Mouse (Mus musculus) MEL (cell line): ENCODE measurements around the gene Atg16l1. TPM values are rescaled to one million over a fixed set of nuclear protein-coding genes. Genes with fewer than 3 reads are reported as not detected.

Source experiments
- DNase-seq: peaks from one replicate; pipeline ENCODE4 v3.0.0; 2011; ENCODE audit warnings: low read depth, low spot score
- H3K27ac ChIP-seq: 2 replicates; pipeline ENCODE4 v1.5.1; 2012; ENCODE audit warnings: low read depth, mild to moderate bottlenecking, control low read depth, low read length, moderate library complexity; ENCODE audit not compliant: control insufficient read depth
- H3K27me3 ChIP-seq, 2 experiments: fragments of 150-350 bp in 1 of 2; sonication (generic) in 1 of 2; 2 replicates each; pipeline ENCODE4 v1.6.1; 2012; ENCODE audit warnings: low read length in 2 of 2, mild to moderate bottlenecking in 2 of 2, improper control_type of control experiment in 1 of 2, moderate library complexity in 1 of 2; ENCODE audit not compliant: insufficient read depth in 2 of 2, control insufficient read depth in 1 of 2
- H3K36me3 ChIP-seq, 2 experiments: 2 replicates each; pipeline ENCODE4 v1.6.1; 2012 to 2014; ENCODE audit warnings: low read length in 2 of 2, improper control_type of control experiment in 1 of 2, inconsistent platforms in 1 of 2, mild to moderate bottlenecking in 1 of 2; ENCODE audit not compliant: insufficient read depth in 2 of 2, control insufficient read depth in 1 of 2
- H3K4me1 ChIP-seq, 2 experiments: fragments of 150-350 bp in 1 of 2; sonication (generic) in 1 of 2; 2 replicates each; pipeline ENCODE4 v1.6.1; 2012; ENCODE audit warnings: low read length in 2 of 2, improper control_type of control experiment in 1 of 2, mild to moderate bottlenecking in 1 of 2; ENCODE audit not compliant: insufficient read depth in 2 of 2, control insufficient read depth in 1 of 2
- H3K4me3 ChIP-seq, 2 experiments: fragments of 150-350 bp in 1 of 2; sonication (generic) in 1 of 2; 2 replicates each; pipeline ENCODE4 v1.5.1; 2012; ENCODE audit warnings: low read depth in 2 of 2, low read length in 2 of 2, mild to moderate bottlenecking in 2 of 2, moderate library complexity in 2 of 2, control low read depth in 1 of 2, improper control_type of control experiment in 1 of 2; ENCODE audit not compliant: control insufficient read depth in 1 of 2, insufficient read depth in 1 of 2
- H3K79me2 ChIP-seq: 2 replicates; pipeline ENCODE4 v1.6.1; 2012; ENCODE audit warnings: mild to moderate bottlenecking, low read length, moderate library complexity; ENCODE audit not compliant: control insufficient read depth, poor library complexity, insufficient read depth
- H3K9ac ChIP-seq: 2 replicates; pipeline ENCODE4 v1.6.1; 2012; ENCODE audit warnings: low read depth, mild to moderate bottlenecking, control low read depth, low read length, moderate library complexity; ENCODE audit not compliant: control insufficient read depth, poor library complexity, severe bottlenecking
- H3K9me3 ChIP-seq: fragments of 150-350 bp; sonication (generic); replicated peaks from 2 replicates; pipeline ENCODE4 v1.6.1; 2012; ENCODE audit warnings: mild to moderate bottlenecking, low read length, improper control_type of control experiment, moderate library complexity; ENCODE audit not compliant: insufficient read depth
- BHLHE40 ChIP-seq: IDR thresholded peaks from 2 replicates; pipeline ENCODE4 v1.6.1; 2012; ENCODE audit warnings: low read depth, mild to moderate bottlenecking, inconsistent platforms, low read length, improper control_type of control experiment, borderline replicate concordance
- CHD1 ChIP-seq: IDR thresholded peaks from 2 replicates; pipeline ENCODE4 v1.6.1; 2012; ENCODE audit warnings: low read depth, mild to moderate bottlenecking, inconsistent platforms, low read length, improper control_type of control experiment
- CHD2 ChIP-seq: IDR thresholded peaks from 2 replicates; pipeline ENCODE4 v1.6.1; 2011; ENCODE audit warnings: low read length, improper control_type of control experiment
- E2F4 ChIP-seq: IDR thresholded peaks from 2 replicates; pipeline ENCODE4 v1.6.1; 2011; ENCODE audit warnings: low read depth, low read length, improper control_type of control experiment, borderline replicate concordance
- ELF1 ChIP-seq: IDR thresholded peaks from 2 replicates; pipeline ENCODE4 v1.6.1; 2014; ENCODE audit warnings: low read depth, mild to moderate bottlenecking, inconsistent platforms, low read length, improper control_type of control experiment, moderate library complexity
- EP300 ChIP-seq, 2 experiments: IDR thresholded peaks; 2 replicates each; pipeline ENCODE4 v1.6.1; 2011; ENCODE audit warnings: improper control_type of control experiment in 2 of 2, low read length in 2 of 2, low read depth in 1 of 2, mild to moderate bottlenecking in 1 of 2
- ETS1 ChIP-seq: IDR thresholded peaks from 2 replicates; pipeline ENCODE4 v1.6.1; 2012; ENCODE audit warnings: low read depth, mild to moderate bottlenecking, inconsistent platforms, low read length, improper control_type of control experiment, moderate library complexity
- GABPA ChIP-seq: IDR thresholded peaks from 2 replicates; pipeline ENCODE4 v1.6.1; 2012; ENCODE audit warnings: low read depth, mild to moderate bottlenecking, inconsistent platforms, low read length, improper control_type of control experiment, moderate library complexity
- GATA1 ChIP-seq: IDR thresholded peaks from 2 replicates; pipeline ENCODE4 v1.6.1; 2011; ENCODE audit warnings: low read depth, low read length, improper control_type of control experiment
- JUND ChIP-seq: IDR thresholded peaks from 2 replicates; pipeline ENCODE4 v1.6.1; 2011; ENCODE audit warnings: low read depth, mild to moderate bottlenecking, improper control_type of control experiment, low read length
- MAFK ChIP-seq: IDR thresholded peaks from 2 replicates; pipeline ENCODE4 v1.6.1; 2011; ENCODE audit warnings: low read depth, mild to moderate bottlenecking, low read length, improper control_type of control experiment, borderline replicate concordance
- MAX ChIP-seq: IDR thresholded peaks from 2 replicates; pipeline ENCODE4 v1.6.1; 2011; ENCODE audit warnings: low read length, improper control_type of control experiment
- MEF2A ChIP-seq: IDR thresholded peaks from 2 replicates; pipeline ENCODE4 v1.6.1; 2014; ENCODE audit warnings: low read depth, mild to moderate bottlenecking, inconsistent platforms, low read length, improper control_type of control experiment; ENCODE audit not compliant: poor library complexity, insufficient replicate concordance, severe bottlenecking; ENCODE audit errors: extremely low read depth
- MYB ChIP-seq: IDR thresholded peaks from 2 replicates; pipeline ENCODE4 v1.6.1; 2011; ENCODE audit warnings: mild to moderate bottlenecking, low read depth, low read length, improper control_type of control experiment
- MYC ChIP-seq: IDR thresholded peaks from 2 replicates; pipeline ENCODE4 v1.6.1; 2011; ENCODE audit warnings: low read depth, mild to moderate bottlenecking, low read length, improper control_type of control experiment, moderate library complexity
- POLR2A ChIP-seq, 2 experiments: IDR thresholded peaks; 2 replicates each; pipeline ENCODE4 v1.6.1; 2011 to 2012; ENCODE audit warnings: low read length in 2 of 2, mild to moderate bottlenecking in 2 of 2, control low read depth in 1 of 2, improper control_type of control experiment in 1 of 2, low read depth in 1 of 2, moderate library complexity in 1 of 2; ENCODE audit not compliant: control insufficient read depth in 1 of 2, insufficient read depth in 1 of 2, poor library complexity in 1 of 2
- RAD21 ChIP-seq: IDR thresholded peaks from 2 replicates; pipeline ENCODE4 v1.6.1; 2011; ENCODE audit warnings: mild to moderate bottlenecking, low read depth, low read length, improper control_type of control experiment
- RCOR1 ChIP-seq: IDR thresholded peaks from 2 replicates; pipeline ENCODE4 v1.6.1; 2012; ENCODE audit warnings: low read depth, mild to moderate bottlenecking, inconsistent platforms, low read length, improper control_type of control experiment
- SMC3 ChIP-seq: IDR thresholded peaks from 2 replicates; pipeline ENCODE4 v1.6.1; 2011; ENCODE audit warnings: low read depth, low read length, improper control_type of control experiment
- TAL1 ChIP-seq: IDR thresholded peaks from 2 replicates; pipeline ENCODE4 v1.6.1; 2012; ENCODE audit warnings: mild to moderate bottlenecking, inconsistent platforms, low read length, moderate library complexity, mixed read lengths
- TCF12 ChIP-seq: IDR thresholded peaks from 2 replicates; pipeline ENCODE4 v1.6.1; 2014; ENCODE audit warnings: low read depth, mild to moderate bottlenecking, inconsistent platforms, low read length, improper control_type of control experiment, moderate library complexity
- UBTF ChIP-seq: IDR thresholded peaks from 2 replicates; pipeline ENCODE4 v1.6.1; 2012; ENCODE audit warnings: low read depth, mild to moderate bottlenecking, inconsistent platforms, low read length, improper control_type of control experiment, moderate library complexity, borderline replicate concordance; ENCODE audit not compliant: insufficient read depth
- USF1 ChIP-seq: IDR thresholded peaks from 2 replicates; pipeline ENCODE4 v1.6.1; 2014; ENCODE audit warnings: low read depth, mild to moderate bottlenecking, inconsistent platforms, low read length, improper control_type of control experiment, moderate library complexity
- USF2 ChIP-seq, 2 experiments: IDR thresholded peaks; 2 replicates each; pipeline ENCODE4 v1.6.1; 2011 to 2012; ENCODE audit warnings: improper control_type of control experiment in 2 of 2, low read length in 2 of 2, borderline replicate concordance in 1 of 2, inconsistent platforms in 1 of 2, low read depth in 1 of 2, mild to moderate bottlenecking in 1 of 2; ENCODE audit not compliant: insufficient read depth in 1 of 2
- ZC3H11A ChIP-seq: IDR thresholded peaks from 2 replicates; pipeline ENCODE4 v1.6.1; 2012; ENCODE audit warnings: low read depth, mild to moderate bottlenecking, inconsistent platforms, low read length, improper control_type of control experiment
- ZMIZ1 ChIP-seq: IDR thresholded peaks from 2 replicates; pipeline ENCODE4 v1.6.1; 2012; ENCODE audit warnings: low read depth, mild to moderate bottlenecking, inconsistent platforms, low read length, improper control_type of control experiment, moderate library complexity
- polyA plus RNA-seq, 2 experiments: library from polyadenylated mRNA; stranded (reverse) in 1 of 2; unstranded in 1 of 2; fragments of >175 nt in 1 of 2; fragments of >200 nt in 1 of 2; gene quantifications; 2 replicates each; pipeline versions ENCODE4 v1.2.1 to v1.2.4; 2012; ENCODE audit warnings: low replicate concordance in 2 of 2, low read depth in 1 of 2; ENCODE audit not compliant: insufficient read length in 2 of 2, insufficient read depth in 1 of 2, missing spikeins in 1 of 2
- total RNA-seq: library from RNA; depleted of rRNA; stranded (reverse); fragments of 300-350 nt; gene quantifications from 2 replicates; pipeline ENCODE4 v1.2.3, GENCODE M21; 2012

The Atg16l1 gene
- total and polyA plus RNA-seq, 3 experiments: 33.8 to 34.0 TPM; not detected in 1

GRCm38 (mm10) chr1:87733212-87733611 lies 22.5 kb upstream of the Atg16l1 start:
- Histone ChIP-seq H3K27me3 (no peaks in the 10 kb centered on the region; a peak in 1 of 4 replicates), H3K36me3 (no peaks in the 10 kb centered on the region), H3K79me2 (no peaks in the 10 kb centered on the region), H3K27ac (no peak overlapping the region), H3K4me1 (no peaks in the 10 kb centered on the region), H3K9me3 (no peaks in the 10 kb centered on the region), H3K4me3 (no peak overlapping the region), H3K9ac (no peak overlapping the region)
- no peak for TF ChIP-seq E2F4
- TF ChIP-seq BHLHE40: no peak
- TF ChIP-seq JUND: no peak
- TF ChIP-seq MAFK: no peak
- TF ChIP-seq SMC3: no peak
- no peak for TF ChIP-seq EP300 (IDR thresholded peaks at IDR 0.05; ENCODE audit: low read depth in 1 of 2, low read length in 2 of 2)
- TF ChIP-seq CHD1: no peak
- TF ChIP-seq TCF12: no peak
- TF ChIP-seq ELF1: no peak
- no peak for TF ChIP-seq USF2 (IDR thresholded peaks at IDR 0.05; ENCODE audit: borderline replicate concordance in 1 of 2, insufficient read depth in 1 of 2, low read depth in 1 of 2, low read length in 2 of 2)
- TF ChIP-seq CHD2: no peak
- TF ChIP-seq ETS1: no peak
- no peak for TF ChIP-seq UBTF
- no peak for TF ChIP-seq MYB
- no peak for TF ChIP-seq ZC3H11A
- no peak for TF ChIP-seq MEF2A
- TF ChIP-seq MYC: no peak
- TF ChIP-seq USF1: no peak
- DNase-seq: no peak

GRCm38 (mm10) chr1:87734153-87734552 lies 21.5 kb upstream of the Atg16l1 start:
- Histone ChIP-seq H3K4me3 (no peak overlapping the region), H3K9me3 (no peaks in the 10 kb centered on the region), H3K27ac (no peak overlapping the region), H3K27me3 (no peaks in the 10 kb centered on the region; a peak in 1 of 4 replicates), H3K79me2 (no peaks in the 10 kb centered on the region), H3K36me3 (no peaks in the 10 kb centered on the region), H3K9ac (no peak overlapping the region), H3K4me1 (no peaks in the 10 kb centered on the region)
- no peak for DNase-seq
- TF ChIP-seq RCOR1 (no peak), GABPA (no peak), RAD21 (no peak), POLR2A (IDR thresholded peaks at IDR 0.05; ENCODE audit: control insufficient read depth in 1 of 2, insufficient read depth in 1 of 2, low read depth in 1 of 2, low read length in 2 of 2, poor library complexity in 1 of 2) (no peak), USF2 (IDR thresholded peaks at IDR 0.05; ENCODE audit: borderline replicate concordance in 1 of 2, insufficient read depth in 1 of 2, low read depth in 1 of 2, low read length in 2 of 2) (no peak), ZMIZ1 (no peak), TAL1 (no peak), MAX (no peak), SMC3 (no peak), ELF1 (no peak), GATA1 (no peak), ZC3H11A (no peak)
